Mouse (Mus musculus) megakaryocyte, embryonic 14.5 days (primary cell): Measurements from ENCODE around the gene Pdia5. TPM values are rescaled to one million over a fixed set of nuclear protein-coding genes. Genes with fewer than 3 reads are reported as not detected.

ENCODE experiments used
- H3K27me3 ChIP-seq: replicated peaks from 2 replicates; pipeline ENCODE3; 2012; ENCODE audit warnings: inconsistent platforms
- H3K36me3 ChIP-seq: replicated peaks from 2 replicates; pipeline ENCODE3; 2012; ENCODE audit warnings: low read length, inconsistent platforms, mixed read lengths
- H3K4me1 ChIP-seq: 2 replicates; pipeline ENCODE4 v1.6.1; 2012; ENCODE audit warnings: inconsistent platforms
- H3K4me3 ChIP-seq: replicated peaks from 2 replicates; pipeline ENCODE3; 2012; ENCODE audit warnings: moderate library complexity, mild to moderate bottlenecking, inconsistent platforms
- H3K9me3 ChIP-seq: 2 replicates; pipeline ENCODE4 v1.6.1; 2012; ENCODE audit warnings: inconsistent platforms
- FLI1 ChIP-seq: IDR thresholded peaks from 2 replicates; pipeline ENCODE4 v1.6.1; 2012; ENCODE audit warnings: low read length, inconsistent platforms, mixed read lengths
- GATA1 ChIP-seq: IDR thresholded peaks from 3 replicates; pipeline ENCODE4 v1.6.1; 2012; ENCODE audit warnings: mixed read lengths, low read length, inconsistent platforms, borderline replicate concordance
- polyA plus RNA-seq: library from polyadenylated mRNA; stranded (reverse); fragments of >175 nt; gene quantifications from 2 replicates; pipeline ENCODE4 v1.2.3, GENCODE M21; 2012; ENCODE audit warnings: low replicate concordance; ENCODE audit not compliant: insufficient read depth

Gene Pdia5
- polyA plus RNA-seq, 1 experiment: 5.7 TPM

- Histone ChIP-seq H3K4me1 (peaks cover 49% of the 10 kb centered on the region), H3K9me3 (peaks cover 20% of the 10 kb centered on the region), H3K36me3 (peaks cover 18% of the 10 kb centered on the region), H3K27me3 (peaks cover under 1% of the 10 kb centered on the region), H3K4me3 (peak overlapping the region; percentile 26)
- TF ChIP-seq FLI1 (no peak), GATA1 (no peak)
These were observed 6.0 kb downstream of the Pdia5 start for GRCm38 (mm10) chr16:35484526-35485233.

GRCm38 (mm10) chr16:35484105-35484504 is 6.6 kb downstream of the Pdia5 start:
- peaks cover 19% of the 10 kb centered on the region for H3K36me3 ChIP-seq
- peaks cover 43% of the 10 kb centered on the region for H3K4me1 ChIP-seq
- peaks cover 20% of the 10 kb centered on the region for H3K9me3 ChIP-seq
- TF ChIP-seq FLI1 (no peak; the same call in 1 of the 2 replicates), GATA1 (no peak)
- no peaks in the 10 kb centered on the region for H3K27me3 ChIP-seq
- H3K4me3 ChIP-seq: peak overlapping the region; percentile 26

- Histone ChIP-seq H3K36me3 (peaks cover 19% of the 10 kb centered on the region), H3K9me3 (peaks cover 20% of the 10 kb centered on the region), H3K4me1 (peaks cover 22% of the 10 kb centered on the region), H3K27me3 (no peaks in the 10 kb centered on the region), H3K4me3 (no peak overlapping the region)
- TF ChIP-seq FLI1: no peak
- no peak for TF ChIP-seq GATA1
These were observed 11.4 kb downstream of the Pdia5 start for GRCm38 (mm10) chr16:35479301-35479700.

GRCm38 (mm10) chr16:35477273-35477672 is 13.4 kb downstream of the Pdia5 start:
- Histone ChIP-seq H3K27me3 (no peaks in the 10 kb centered on the region), H3K4me3 (no peak overlapping the region), H3K36me3 (peaks cover 19% of the 10 kb centered on the region), H3K4me1 (peaks cover 18% of the 10 kb centered on the region), H3K9me3 (peaks cover 18% of the 10 kb centered on the region)
- no peak for TF ChIP-seq FLI1
- TF ChIP-seq GATA1: no peak

GRCm38 (mm10) chr16:35472569-35473275 is 18.0 kb downstream of the Pdia5 start:
- Histone ChIP-seq H3K9me3 (no peaks in the 10 kb centered on the region), H3K27me3 (no peaks in the 10 kb centered on the region), H3K36me3 (no peaks in the 10 kb centered on the region), H3K4me1 (peaks cover 36% of the 10 kb centered on the region), H3K4me3 (no peak overlapping the region)
- no peak for TF ChIP-seq GATA1
- TF ChIP-seq FLI1: no peak

- no peak for TF ChIP-seq FLI1
- no peak for TF ChIP-seq GATA1
- no peaks in the 10 kb centered on the region for H3K9me3 ChIP-seq
- H3K27me3 ChIP-seq: no peaks in the 10 kb centered on the region
- peaks cover 30% of the 10 kb centered on the region for H3K4me1 ChIP-seq
- H3K36me3 ChIP-seq: no peaks in the 10 kb centered on the region
- H3K4me3 ChIP-seq: no peak overlapping the region
These were observed 18.7 kb downstream of the Pdia5 start for GRCm38 (mm10) chr16:35471841-35472568.

GRCm38 (mm10) chr16:35470983-35471382 is 19.7 kb downstream of the Pdia5 start:
- H3K4me1 ChIP-seq: peaks cover 19% of the 10 kb centered on the region
- H3K27me3 ChIP-seq: no peaks in the 10 kb centered on the region
- no peaks in the 10 kb centered on the region for H3K9me3 ChIP-seq
- no peak for TF ChIP-seq FLI1
- TF ChIP-seq GATA1: no peak
- H3K36me3 ChIP-seq: peaks cover 4% of the 10 kb centered on the region
- H3K4me3 ChIP-seq: no peak overlapping the region

GRCm38 (mm10) chr16:35470096-35470495 is 20.6 kb downstream of the Pdia5 start:
- no peak for TF ChIP-seq GATA1
- TF ChIP-seq FLI1: no peak
- H3K9me3 ChIP-seq: no peaks in the 10 kb centered on the region
- peaks cover 19% of the 10 kb centered on the region for H3K4me1 ChIP-seq
- H3K27me3 ChIP-seq: no peaks in the 10 kb centered on the region
- no peak overlapping the region for H3K4me3 ChIP-seq
- peaks cover 13% of the 10 kb centered on the region for H3K36me3 ChIP-seq

GRCm38 (mm10) chr16:35469016-35469415 is 21.7 kb downstream of the Pdia5 start:
- no peaks in the 10 kb centered on the region for H3K27me3 ChIP-seq
- TF ChIP-seq FLI1 (no peak), GATA1 (no peak)

GRCm38 (mm10) chr16:35467044-35467443 is 23.6 kb downstream of the Pdia5 start:
- Histone ChIP-seq H3K4me1 (peaks cover 19% of the 10 kb centered on the region), H3K9me3 (no peaks in the 10 kb centered on the region), H3K36me3 (peaks cover 44% of the 10 kb centered on the region), H3K4me3 (no peak overlapping the region), H3K27me3 (no peaks in the 10 kb centered on the region)
- TF ChIP-seq GATA1 (no peak), FLI1 (no peak)

More at GRCm38 (mm10) chr16:35469016-35469415, 21.7 kb downstream of the Pdia5 start:
- Histone ChIP-seq H3K4me1 (peaks cover 19% of the 10 kb centered on the region), H3K36me3 (peaks cover 24% of the 10 kb centered on the region), H3K9me3 (no peaks in the 10 kb centered on the region), H3K4me3 (no peak overlapping the region)
